Mouse (Mus musculus): ENCODE measurements at regions not wholly inside any gene's neighbourhood (a gene's known extent, or its start where the extent isn't known, plus 50 kb on each side); places are given as distances from the start of the nearest gene placed in this dataset.
A peak's percentile ranks its signal among the peaks of the same experiment; 100 is the strongest.

- peak; percentile 91 for DNase-seq (ENCODE audit: low read depth, low spot score)
Observed at GRCm38 (mm10) chr13:36807961-36808360, 73.0 kb upstream of the Nrn1 start.

GRCm38 (mm10) chr13:36789360-36789759 lies 54.4 kb upstream of the Nrn1 start:
- peak; percentile 74 for DNase-seq (ENCODE audit: low read depth, low spot score)

Data from CD4-positive helper T cell, adult 2 months (primary cell).